ENCODE assay signal across 26 mouse cellular contexts in the genomic region with DNA sequence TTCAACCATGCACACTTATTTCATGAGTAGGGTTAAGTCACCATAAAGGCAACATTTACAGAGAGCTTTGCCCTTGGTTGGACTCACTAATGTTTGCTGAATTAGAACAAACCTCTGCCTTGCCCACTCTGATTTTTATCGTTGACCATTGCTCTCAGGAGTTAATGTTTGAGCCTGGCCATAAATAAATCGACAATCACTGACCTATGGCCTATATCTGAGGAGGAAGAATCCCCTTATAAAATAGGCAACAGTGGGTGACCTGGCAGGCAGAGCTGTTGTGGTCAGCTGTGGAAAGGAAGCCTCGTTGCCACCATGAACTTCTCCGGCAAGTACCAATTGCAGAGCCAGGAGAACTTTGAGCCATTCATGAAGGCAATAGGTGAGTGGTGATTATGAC. TPM values are rescaled to one million over a fixed set of nuclear protein-coding genes. Genes with fewer than 3 reads are reported as not detected.
A peak's percentile ranks its signal among the peaks of the same experiment; 100 is the strongest.
DNase-seq lines count a peak whose midpoint lies in the region; ATAC-seq lines count a peak whose summit lies in the region.
"Had no signal": no experiment of that assay in that cellular context is flagged by ENCODE, and none has a peak within 500 bp of the region (broad histone marks: within the 10 kb centered on the region; RNA-seq: fewer than 3 reads in every experiment).

TSS of gene Fabp1 (plus strand) at position 216 of the 400 bp plus-strand sequence.

- DNase-seq in adrenal gland, postnatal 10 days, result no peak
- DNase-seq in adrenal gland, adult (ENCODE audit: inconsistent age in 2 of 2, low spot score in 1 of 2), result no peak
- no peak for DNase-seq in liver, embryonic 13.5 days
- DNase-seq in urinary bladder, postnatal 36 days (ENCODE audit: low spot score in 2 of 2), result no peak
- no peak for DNase-seq in embryo, embryonic 11 days
- no peak for DNase-seq in urinary bladder, adult 18-20 months (ENCODE audit: low spot score in 2 of 2)
- DNase-seq: adrenal gland, postnatal 36 days; cerebellum, adult 8-10 months; gastrocnemius, postnatal 36 days; kidney, adult 11 months; retina, postnatal 1 day; thymus, postnatal 4 days had no signal

- peak; percentile 49; the same call in 1 of the 2 replicates for ATAC-seq in liver, embryonic 13.5 days (ENCODE audit: low read depth)
- ATAC-seq in stomach, embryonic 16.5 days (ENCODE audit: insufficient read depth, low FRiP score), result no peak
- ATAC-seq: activated CD4-positive, CD25-positive, alpha-beta regulatory T cell, adult 4 months; forebrain, embryonic 16.5 days had no signal

- H3K4me1 ChIP-seq in brown adipose tissue, adult 24 weeks (ENCODE audit: control insufficient read depth, insufficient read depth, insufficient read length, low read length), result no peaks in the 10 kb centered on the region
- peaks cover 16% of the 10 kb centered on the region; the same call in 1 of the 2 replicates for H3K4me1 ChIP-seq in liver, embryonic 13.5 days (replicated peaks)
- no peaks in the 10 kb centered on the region for H3K4me1 ChIP-seq in stomach, embryonic 16.5 days (ENCODE audit: control insufficient read depth, insufficient read depth, low read length)
- H3K4me1 ChIP-seq: embryonic facial prominence, embryonic 12.5 days; hindbrain, embryonic 13.5 days; lung, embryonic 15.5 days had no signal

- 54% methylated on average over 4 of the region's 4 CpGs for WGBS in liver, embryonic 13.5 days (ENCODE audit: insufficient replicate concordance)
- 74% methylated on average over 4 of the region's 4 CpGs for WGBS in stomach, embryonic 16.5 days

- no peak within 1 kb of the TSS for H3K27ac ChIP-seq in brown adipose tissue, adult 24 weeks (replicated peaks; ENCODE audit: low read depth, low read length)
- peak within 1 kb of the TSS; percentile 31; the same call in 1 of the 2 replicates for H3K27ac ChIP-seq in liver, embryonic 13.5 days
- no peak within 1 kb of the TSS for H3K27ac ChIP-seq in stomach, embryonic 16.5 days (ENCODE audit: low read length)
- H3K27ac ChIP-seq: embryonic facial prominence, embryonic 12.5 days; hindbrain, embryonic 13.5 days; lung, embryonic 15.5 days; macrophage had no signal

- H3K27me3 ChIP-seq in liver, embryonic 13.5 days, result no peaks in the 10 kb centered on the region
- no peaks in the 10 kb centered on the region for H3K27me3 ChIP-seq in stomach, embryonic 16.5 days (ENCODE audit: control insufficient read depth, insufficient read depth, low read length)
- H3K27me3 ChIP-seq: embryonic facial prominence, embryonic 12.5 days; hindbrain, embryonic 13.5 days; lung, embryonic 15.5 days had no signal

- no peak within 1 kb of the TSS for H3K4me3 ChIP-seq in brown adipose tissue, adult 24 weeks (ENCODE audit: insufficient read depth, low read depth, low read length)
- peak within 1 kb of the TSS; percentile 32 for H3K4me3 ChIP-seq in liver, embryonic 13.5 days (replicated peaks)
- no peak within 1 kb of the TSS for H3K4me3 ChIP-seq in stomach, embryonic 16.5 days (replicated peaks; ENCODE audit: low read length)
- H3K4me3 ChIP-seq: embryonic facial prominence, embryonic 12.5 days; heart, embryonic 10.5 days; hindbrain, embryonic 13.5 days; lung, embryonic 15.5 days had no signal

- H3K36me3 ChIP-seq in liver, embryonic 13.5 days, result peaks cover 5% of the 10 kb centered on the region; the same call in 1 of the 2 replicates
- H3K36me3 ChIP-seq in stomach, embryonic 16.5 days (ENCODE audit: control insufficient read depth, insufficient read depth, low read length), result no peaks in the 10 kb centered on the region
- H3K36me3 ChIP-seq: embryonic facial prominence, embryonic 12.5 days; heart, embryonic 10.5 days; hindbrain, embryonic 13.5 days; lung, embryonic 15.5 days had no signal

- no peaks in the 10 kb centered on the region for H3K9me3 ChIP-seq in liver, embryonic 13.5 days (replicated peaks)
- no peaks in the 10 kb centered on the region for H3K9me3 ChIP-seq in stomach, embryonic 16.5 days (replicated peaks; ENCODE audit: control insufficient read depth, low read length)
- H3K9me3 ChIP-seq: embryonic facial prominence, embryonic 12.5 days; heart, embryonic 10.5 days; hindbrain, embryonic 13.5 days; lung, embryonic 15.5 days had no signal

- H3K9ac ChIP-seq in liver, embryonic 13.5 days, result no peak within 1 kb of the TSS
- H3K9ac ChIP-seq in stomach, embryonic 16.5 days (ENCODE audit: low read length), result no peak within 1 kb of the TSS
- H3K9ac ChIP-seq: embryonic facial prominence, embryonic 12.5 days; hindbrain, embryonic 13.5 days; lung, embryonic 15.5 days had no signal

- peak within 1 kb of the TSS; percentile 39 for H3K4me2 ChIP-seq in liver, embryonic 13.5 days
- H3K4me2 ChIP-seq in stomach, embryonic 16.5 days (ENCODE audit: low read depth, low read length), result no peak within 1 kb of the TSS
- H3K4me2 ChIP-seq: embryonic facial prominence, embryonic 12.5 days; hindbrain, embryonic 13.5 days; lung, embryonic 15.5 days; midbrain, embryonic 11.5 days had no signal

RNA-seq across cellular contexts. Expression of gene Fabp1, which starts in this region (rescaled TPM):
- 100 to 1,000 TPM; 160 to 453 TPM for total RNA-seq in adrenal gland, postnatal 10 days (2021)
- 2.1 and 12.9 TPM in 2 replicates for polyA plus RNA-seq in brown adipose tissue, adult 24 weeks (2012; ENCODE audit: insufficient read depth, insufficient read length, missing spikeins)
- polyA plus RNA-seq in liver, embryonic 13.5 days (2015; fragmentation: Nextera tagmentation; extraction: Ambion mirVana), result 221 and 251 TPM in 2 replicates
- polyA plus RNA-seq in stomach, embryonic 16.5 days (2015; fragmentation: Nextera tagmentation; extraction: Ambion mirVana), result 644 and 834 TPM in 2 replicates
- total RNA-seq: ES-E14; gastrocnemius, postnatal 36 days; layer of hippocampus, postnatal 10 days; left cerebral cortex, adult 8-10 months had no signal
- polyA plus RNA-seq: activated CD4-positive, CD25-positive, alpha-beta regulatory T cell, adult 4 months; cortical plate, adult 2 months; embryonic facial prominence, embryonic 12.5 days; forebrain, embryonic 16.5 days; hindbrain, embryonic 13.5 days; macrophage; midbrain, embryonic 11.5 days had no signal

Comparison
In these comparisons a context has a peak if more than half of its experiments do, and no peak if none do; other contexts are left out.
1. RNA of gene Fabp1 (polyA plus RNA-seq): 644 to 834 TPM in stomach, embryonic 16.5 days and 221 to 251 TPM in liver, embryonic 13.5 days; 2.1 to 12.9 TPM in brown adipose tissue, adult 24 weeks; every median in the first group is over 10 times any median in the second.